Mouse (Mus musculus) telencephalon, adult 2 months (tissue): ENCODE results near the gene Sap30bp.
A peak's percentile ranks its signal among the peaks of the same experiment; 100 is the strongest.

Source experiments
- DNase-seq: peaks from one replicate; pipeline ENCODE4 v3.0.0-alpha.2; 2011; ENCODE audit warnings: low read depth, low spot score

Gene Sap30bp

GRCm38 (mm10) chr11:115999538-116000143 is 66.6 kb downstream of the Sap30bp start:
- DNase-seq = no peak

GRCm38 (mm10) chr11:116000607-116001006 is 67.5 kb downstream of the Sap30bp start:
- no peak for DNase-seq

GRCm38 (mm10) chr11:116001725-116002124 is 68.6 kb downstream of the Sap30bp start:
- no peak for DNase-seq

- no peak for DNase-seq
Measured at GRCm38 (mm10) chr11:116002894-116003293, 69.8 kb downstream of the Sap30bp start.

- DNase-seq = no peak
Measured at GRCm38 (mm10) chr11:116004186-116004823, 71.2 kb downstream of the Sap30bp start.

- no peak for DNase-seq
Measured at GRCm38 (mm10) chr11:116004840-116005700, 72.0 kb downstream of the Sap30bp start.

GRCm38 (mm10) chr11:116005701-116006419 is 72.8 kb downstream of the Sap30bp start:
- no peak for DNase-seq

- no peak for DNase-seq
Measured at GRCm38 (mm10) chr11:116007095-116007850, 74.2 kb downstream of the Sap30bp start.

GRCm38 (mm10) chr11:116008411-116008810 is 75.3 kb downstream of the Sap30bp start:
- no peak for DNase-seq

GRCm38 (mm10) chr11:116008832-116009375 is 75.8 kb downstream of the Sap30bp start:
- DNase-seq = no peak

- DNase-seq = no peak
Measured at GRCm38 (mm10) chr11:116009661-116010060, 76.6 kb downstream of the Sap30bp start.

- no peak for DNase-seq
Measured at GRCm38 (mm10) chr11:116010146-116010545, 77.1 kb downstream of the Sap30bp start.

- DNase-seq = no peak
Measured at GRCm38 (mm10) chr11:116010948-116011347, 77.9 kb downstream of the Sap30bp start.

- DNase-seq = no peak
Measured at GRCm38 (mm10) chr11:116011529-116012261, 78.6 kb downstream of the Sap30bp start.

- peak; percentile 74 for DNase-seq
Measured at GRCm38 (mm10) chr11:116012262-116012947, 79.3 kb downstream of the Sap30bp start, which contains the start of gene Galk1. Gene Galk1 (minus strand): TSS chr11:116012719.

GRCm38 (mm10) chr11:116014821-116015220 is 81.7 kb downstream of the Sap30bp start:
- DNase-seq = no peak
